Mouse (Mus musculus): ENCODE measurements around the gene Helz. TPM values are rescaled to one million over a fixed set of nuclear protein-coding genes. Genes with fewer than 3 reads are reported as not detected.
"Not testable (repeated sequence)": the region's sequence is repeated elsewhere in the genome, so short reads cannot be mapped to it uniquely, and the experiment has no call there.

Helz gene
- 13.1 and 15.4 TPM in 2 replicates for polyA plus RNA-seq (2012; rRNA removed)

- TF ChIP-seq CTCF (IDR thresholded peaks at IDR 0.05; ENCODE audit: insufficient read depth, low read length) = no peak
- TF ChIP-seq POLR2A (IDR thresholded peaks at IDR 0.05; ENCODE audit: borderline replicate concordance, extremely low read depth, low read depth, low read length) = 0 out of 2 replicates have a peak, but pooled peaks have one; percentile 32
- peak within 1 kb of the TSS; percentile 71 for H3K4me3 ChIP-seq (replicated peaks; ENCODE audit: extremely low read depth, low read depth, low read length)
- peaks cover 5% of the 10 kb centered on the region for H3K4me1 ChIP-seq (ENCODE audit: control insufficient read depth, insufficient read depth, low read length)
- peak; percentile 66 for DNase-seq
- WGBS = 1% methylated on average over 70 of the region's 70 CpGs
Measured at GRCm38 (mm10) chr11:107547351-107548203, at the start of gene Helz. Gene Helz (plus strand): TSS chr11:107547930.

DNA sequence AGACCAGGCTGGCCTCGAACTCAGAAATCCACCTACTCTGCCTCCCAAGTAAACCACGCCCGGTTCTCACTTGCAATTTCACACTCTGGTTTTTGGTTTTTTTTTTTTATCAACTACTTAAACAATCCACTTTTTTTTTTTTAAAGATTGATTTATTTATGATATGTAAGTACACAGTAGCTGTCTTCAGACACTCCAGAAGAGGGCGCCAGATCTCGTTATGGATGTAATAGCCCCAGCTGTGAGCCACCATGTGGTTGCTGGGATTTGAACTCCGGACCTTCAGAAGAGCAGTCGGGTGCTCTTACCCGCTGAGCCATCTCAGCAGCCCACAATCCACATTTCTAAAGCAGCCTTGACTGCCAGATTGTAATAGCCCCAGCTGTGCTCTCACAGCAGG lies 44.9 kb upstream of the Helz start:
- Histone ChIP-seq H3K4me1 (ENCODE audit: control insufficient read depth, insufficient read depth, low read length) (no peaks in the 10 kb centered on the region), H3K4me3 (replicated peaks; ENCODE audit: extremely low read depth, low read depth, low read length) (no peak overlapping the region)
- TF ChIP-seq POLR2A (IDR thresholded peaks at IDR 0.05; ENCODE audit: borderline replicate concordance, extremely low read depth, low read depth, low read length) (no peak), CTCF (IDR thresholded peaks at IDR 0.05; ENCODE audit: insufficient read depth, low read length) (no peak)
- WGBS = 82% methylated on average over 8 of the region's 8 CpGs
- no peak for DNase-seq

- not testable (repeated sequence) for DNase-seq; H3K4me3 ChIP-seq (replicated peaks; ENCODE audit: extremely low read depth, low read depth, low read length); H3K4me1 ChIP-seq (ENCODE audit: control insufficient read depth, insufficient read depth, low read length)
- 92% methylated on average over 3 of the region's 4 CpGs for WGBS
Measured at GRCm38 (mm10) chr11:107504364-107504763, 43.4 kb upstream of the Helz start.

DNA sequence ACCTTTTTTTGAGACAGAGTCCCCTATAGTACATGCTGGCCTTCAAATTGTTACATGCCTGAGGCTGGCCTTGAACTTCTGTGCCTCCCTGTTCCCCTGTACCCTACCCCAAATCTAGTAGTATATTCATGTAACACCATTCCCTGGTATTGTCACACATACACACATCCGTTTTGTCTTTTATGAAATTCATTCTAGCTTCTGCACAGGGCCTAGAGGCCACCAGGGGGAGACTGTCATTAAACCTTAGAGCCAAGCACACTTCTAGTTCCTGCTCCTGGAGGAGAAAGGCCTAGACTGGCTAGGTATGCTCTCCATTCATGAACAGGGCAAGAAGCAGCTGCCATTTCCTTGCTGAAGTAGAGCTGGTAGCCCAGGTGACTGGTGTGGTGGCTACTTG lies 41.5 kb upstream of the Helz start:
- peak; percentile 27; the same call in 1 of the 2 replicates for TF ChIP-seq CTCF (IDR thresholded peaks at IDR 0.05; ENCODE audit: insufficient read depth, low read length)
- TF ChIP-seq POLR2A (IDR thresholded peaks at IDR 0.05; ENCODE audit: borderline replicate concordance, extremely low read depth, low read depth, low read length) = no peak
- DNase-seq = peak; percentile 14
- Histone ChIP-seq H3K4me1 (ENCODE audit: control insufficient read depth, insufficient read depth, low read length) (no peaks in the 10 kb centered on the region), H3K4me3 (replicated peaks; ENCODE audit: extremely low read depth, low read depth, low read length) (no peak overlapping the region)
- 62% methylated on average over 1 of the region's 1 CpGs for WGBS

DNA sequence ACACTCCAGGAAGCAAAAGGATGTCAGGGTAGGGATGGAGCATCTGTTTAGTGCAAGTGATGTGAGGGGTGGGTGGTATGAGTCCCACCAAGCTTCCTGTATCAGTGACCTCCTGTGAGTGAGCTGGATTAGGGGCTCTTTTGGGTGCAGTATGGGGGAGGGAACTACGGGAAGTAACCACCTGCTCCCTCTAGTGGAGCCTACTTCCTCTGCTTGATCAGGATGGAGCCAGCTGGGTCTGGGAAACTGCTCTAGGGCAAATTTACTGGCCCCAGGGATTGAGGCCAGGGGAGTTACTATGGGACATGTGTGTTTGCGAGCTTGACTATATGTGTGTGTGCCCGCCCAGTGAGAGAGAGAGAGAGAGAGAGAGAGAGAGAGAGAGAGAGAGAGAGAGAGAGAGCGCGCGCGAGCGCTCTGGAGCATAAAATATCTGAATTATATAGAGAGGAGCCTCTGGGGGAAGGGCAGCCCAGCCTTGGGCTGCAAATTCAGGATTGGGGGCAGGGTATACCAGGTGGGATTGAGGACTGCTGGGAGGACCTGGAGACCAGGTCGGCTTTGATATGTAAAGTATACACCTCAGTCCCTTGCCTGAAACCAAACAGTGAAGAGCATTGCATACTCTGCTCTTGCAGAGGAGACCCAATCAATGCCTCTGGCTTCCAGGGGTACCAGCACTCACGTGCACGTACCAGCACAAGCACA lies 37.9 kb upstream of the Helz start:
- no peak for DNase-seq
- TF ChIP-seq CTCF (IDR thresholded peaks at IDR 0.05; ENCODE audit: insufficient read depth, low read length) = peak; percentile 35
- TF ChIP-seq POLR2A (IDR thresholded peaks at IDR 0.05; ENCODE audit: borderline replicate concordance, extremely low read depth, low read depth, low read length) = no peak
- Histone ChIP-seq H3K4me1 (ENCODE audit: control insufficient read depth, insufficient read depth, low read length) (no peaks in the 10 kb centered on the region), H3K4me3 (replicated peaks; ENCODE audit: extremely low read depth, low read depth, low read length) (no peak overlapping the region)
- WGBS = 25% methylated on average over 11 of the region's 11 CpGs

GRCm38 (mm10) chr11:107510362-107511269 lies 37.1 kb upstream of the Helz start:
- no peaks in the 10 kb centered on the region for H3K4me1 ChIP-seq (ENCODE audit: control insufficient read depth, insufficient read depth, low read length)
- DNase-seq = peak; percentile 17
- H3K4me3 ChIP-seq (replicated peaks; ENCODE audit: extremely low read depth, low read depth, low read length) = no peak overlapping the region
- TF ChIP-seq CTCF (IDR thresholded peaks at IDR 0.05; ENCODE audit: insufficient read depth, low read length) (no peak), POLR2A (IDR thresholded peaks at IDR 0.05; ENCODE audit: borderline replicate concordance, extremely low read depth, low read depth, low read length) (no peak)
- WGBS = 4% methylated on average over 18 of the region's 18 CpGs

DNA sequence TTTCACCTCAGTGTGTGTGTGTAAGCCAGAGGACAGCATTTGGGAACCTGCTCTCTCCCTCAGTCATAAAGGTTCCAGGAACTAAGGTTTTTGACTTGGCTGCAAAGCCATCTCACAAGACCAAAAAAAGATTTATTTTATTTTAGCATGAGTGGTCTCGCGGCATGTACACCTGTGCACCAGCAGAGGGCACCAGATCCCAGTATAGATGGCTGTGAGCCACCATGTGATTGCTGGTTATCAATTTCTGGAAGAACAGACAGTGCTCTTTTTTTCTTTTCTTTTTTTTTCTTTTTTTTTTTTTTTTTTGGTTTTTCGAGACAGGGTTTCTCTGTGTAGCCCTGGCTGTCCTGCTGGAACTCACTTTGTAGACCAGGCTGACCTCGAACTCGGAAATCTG lies 35.8 kb upstream of the Helz start:
- peak; percentile 56 for DNase-seq
- not testable (repeated sequence) for H3K4me1 ChIP-seq (ENCODE audit: control insufficient read depth, insufficient read depth, low read length); H3K4me3 ChIP-seq (replicated peaks; ENCODE audit: extremely low read depth, low read depth, low read length)
- TF ChIP-seq CTCF (IDR thresholded peaks at IDR 0.05; ENCODE audit: insufficient read depth, low read length) = peak; percentile 94
- 45% methylated on average over 5 of the region's 5 CpGs for WGBS

- 41% methylated on average over 10 of the region's 10 CpGs for WGBS
- TF ChIP-seq POLR2A (IDR thresholded peaks at IDR 0.05; ENCODE audit: borderline replicate concordance, extremely low read depth, low read depth, low read length) (no peak), CTCF (IDR thresholded peaks at IDR 0.05; ENCODE audit: insufficient read depth, low read length) (no peak)
- no peaks in the 10 kb centered on the region for H3K4me1 ChIP-seq (ENCODE audit: control insufficient read depth, insufficient read depth, low read length)
- no peak overlapping the region for H3K4me3 ChIP-seq (replicated peaks; ENCODE audit: extremely low read depth, low read depth, low read length)
- no peak for DNase-seq
Measured at GRCm38 (mm10) chr11:107513047-107513446, 34.7 kb upstream of the Helz start.

DNA sequence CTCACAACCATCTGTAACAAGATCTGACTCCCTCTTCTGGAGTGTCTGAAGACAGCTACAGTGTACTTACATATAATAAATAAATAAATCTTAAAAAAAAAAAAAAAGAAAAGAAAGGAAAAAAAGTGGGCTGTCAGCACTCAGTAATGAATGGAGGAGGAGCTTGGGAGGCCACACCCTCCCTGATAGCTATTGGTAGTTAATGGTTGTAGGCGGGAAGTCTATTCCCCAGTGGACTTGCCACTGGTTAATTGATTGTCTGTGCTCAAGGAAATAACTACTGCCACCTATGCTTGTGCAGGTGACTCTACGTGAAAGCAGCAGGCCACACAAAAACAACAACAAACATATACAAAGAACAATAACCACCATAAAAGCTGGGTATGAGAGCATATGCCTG lies 31.3 kb upstream of the Helz start:
- DNase-seq = no peak
- no peak for TF ChIP-seq POLR2A (IDR thresholded peaks at IDR 0.05; ENCODE audit: borderline replicate concordance, extremely low read depth, low read depth, low read length)
- TF ChIP-seq CTCF (IDR thresholded peaks at IDR 0.05; ENCODE audit: insufficient read depth, low read length) = no peak
- H3K4me1 ChIP-seq (ENCODE audit: control insufficient read depth, insufficient read depth, low read length) = no peaks in the 10 kb centered on the region
- WGBS = 92% methylated on average over 2 of the region's 2 CpGs
- no peak overlapping the region for H3K4me3 ChIP-seq (replicated peaks; ENCODE audit: extremely low read depth, low read depth, low read length)
